Mouse (Mus musculus): ENCODE results near the gene Dmd.
"Not testable (repeated sequence)": the region's sequence is repeated elsewhere in the genome, so short reads cannot be mapped to it uniquely, and the experiment has no call there.

The Dmd gene

GRCm38 (mm10) chrX:82948630-82949029 is at the start of gene Dmd:
TSS of gene Dmd (plus strand) at chrX:82948870.
- in situ Hi-C loops (cut with MboI, MseI), result no loop called here

GRCm38 (mm10) chrX:82901515-82901914 is 47.2 kb upstream of the Dmd start:
- in situ Hi-C loops (cut with MboI, MseI), result no loop called here

- in situ Hi-C loops (cut with MboI, MseI), result no loop called here
Observed at GRCm38 (mm10) chrX:82987683-82988082, 39.0 kb downstream of the Dmd start.

- in situ Hi-C loops (cut with MboI, MseI), result no loop called here
Observed at GRCm38 (mm10) chrX:83050190-83050589, 101.5 kb downstream of the Dmd start.

- in situ Hi-C loops (cut with MboI, MseI), result no loop called here
Observed at GRCm38 (mm10) chrX:83116171-83116876, 167.7 kb downstream of the Dmd start.

- in situ Hi-C loops (cut with MboI, MseI), result no loop called here
Observed at GRCm38 (mm10) chrX:83117198-83117597, 168.5 kb downstream of the Dmd start.

- in situ Hi-C loops (cut with MboI, MseI), result no loop called here
Observed at GRCm38 (mm10) chrX:83220563-83220962, 271.9 kb downstream of the Dmd start.

- in situ Hi-C loops (cut with MboI, MseI), result no loop called here
Observed at GRCm38 (mm10) chrX:83221050-83221449, 272.4 kb downstream of the Dmd start.

- in situ Hi-C loops (cut with MboI, MseI), result no loop called here
Observed at GRCm38 (mm10) chrX:83487598-83487997, 538.9 kb downstream of the Dmd start, which contains the start of gene Tsga8. TSS of gene Tsga8 (minus strand) at chrX:83487924.

GRCm38 (mm10) chrX:83674998-83675397 is 726.3 kb downstream of the Dmd start:
- in situ Hi-C loops (cut with MboI, MseI), result no loop called here

- in situ Hi-C loops (cut with MboI, MseI), result no loop called here
Observed at GRCm38 (mm10) chrX:83686547-83686946, 737.9 kb downstream of the Dmd start.

GRCm38 (mm10) chrX:83740533-83740932 is 791.9 kb downstream of the Dmd start:
- in situ Hi-C loops (cut with MboI, MseI), result no loop called here

GRCm38 (mm10) chrX:83746301-83747008 is 797.8 kb downstream of the Dmd start:
- in situ Hi-C loops (cut with MboI, MseI), result no loop called here

GRCm38 (mm10) chrX:83787406-83787805 is 838.7 kb downstream of the Dmd start:
- in situ Hi-C loops (cut with MboI, MseI), result no loop called here

- in situ Hi-C loops (cut with MboI, MseI), result not testable (repeated sequence)
Observed at GRCm38 (mm10) chrX:83867469-83867868, 918.8 kb downstream of the Dmd start.

GRCm38 (mm10) chrX:83875389-83875788 is 926.7 kb downstream of the Dmd start:
- in situ Hi-C loops (cut with MboI, MseI), result not testable (repeated sequence)

- in situ Hi-C loops (cut with MboI, MseI), result no loop called here
Observed at GRCm38 (mm10) chrX:83975895-83976294, 1027.2 kb downstream of the Dmd start.

GRCm38 (mm10) chrX:84001294-84001693 is 1052.6 kb downstream of the Dmd start:
- in situ Hi-C loops (cut with MboI, MseI), result no loop called here

GRCm38 (mm10) chrX:84062431-84062830 is 1113.8 kb downstream of the Dmd start:
- in situ Hi-C loops (cut with MboI, MseI), result not testable (repeated sequence)

- in situ Hi-C loops (cut with MboI, MseI), result no loop called here
Observed at GRCm38 (mm10) chrX:84165872-84166271, 1217.2 kb downstream of the Dmd start.

- in situ Hi-C loops (cut with MboI, MseI), result no loop called here
Observed at GRCm38 (mm10) chrX:84241297-84241859, 1292.7 kb downstream of the Dmd start.

- in situ Hi-C loops (cut with MboI, MseI), result no loop called here
Observed at GRCm38 (mm10) chrX:84330593-84330992, 1381.9 kb downstream of the Dmd start.

GRCm38 (mm10) chrX:84332177-84332576 is 1383.5 kb downstream of the Dmd start:
- in situ Hi-C loops (cut with MboI, MseI), result no loop called here

All from regulatory T cell (primary cell).